Mouse (Mus musculus) frontal cortex, adult (tissue): ENCODE results near the gene Cops8.

Experiments
- ATAC-seq: cut with Nextera tagmentation; 2 replicates; pipeline ENCODE4 v1.9.2; 2017; ENCODE audit warnings: mild to moderate bottlenecking, moderate library complexity, mixed read lengths; ENCODE audit not compliant: low TSS enrichment

The Cops8 gene

GRCm38 (mm10) chr1:90651781-90652180, 49.0 kb downstream of the Cops8 start:
- no peak for ATAC-seq

GRCm38 (mm10) chr1:90652553-90652952, 49.8 kb downstream of the Cops8 start:
- ATAC-seq, result no peak

GRCm38 (mm10) chr1:90656492-90657245, 53.9 kb downstream of the Cops8 start:
- no peak for ATAC-seq

GRCm38 (mm10) chr1:90657292-90658050, 54.7 kb downstream of the Cops8 start:
- no peak for ATAC-seq

- no peak for ATAC-seq
Measured at GRCm38 (mm10) chr1:90658581-90658980, 55.8 kb downstream of the Cops8 start.

GRCm38 (mm10) chr1:90660150-90660549, 57.4 kb downstream of the Cops8 start:
- no peak for ATAC-seq

GRCm38 (mm10) chr1:90662491-90662890, 59.7 kb downstream of the Cops8 start:
- ATAC-seq, result no peak
